Mouse (Mus musculus) liver, embryonic 15.5 days (tissue): ENCODE measurements at regions not wholly inside any gene's neighbourhood (a gene's known extent, or its start where the extent isn't known, plus 50 kb on each side); places are given as distances from the start of the nearest gene placed in this dataset.

Experiments
- ATAC-seq: fragments of 200-750 bp; cut with Nextera tagmentation; 2 replicates; pipeline ENCODE4 v1.8.0; 2017; ENCODE audit warnings: moderate number of reproducible peaks, mild to moderate bottlenecking, moderate library complexity; ENCODE audit not compliant: insufficient read depth
- H3K27ac ChIP-seq: fragments of 300-500 bp; sonication (generic); replicated peaks from 2 replicates; pipeline ENCODE4 v1.5.1; 2015; ENCODE audit warnings: mild to moderate bottlenecking, inconsistent platforms
- H3K27me3 ChIP-seq: fragments of 300-500 bp; sonication (generic); 2 replicates; pipeline ENCODE4 v1.6.1; 2015; ENCODE audit warnings: mild to moderate bottlenecking, inconsistent platforms
- H3K36me3 ChIP-seq: fragments of 300-500 bp; sonication (generic); replicated peaks from 2 replicates; pipeline ENCODE4 v1.6.1; 2015; ENCODE audit warnings: moderate library complexity, mild to moderate bottlenecking, inconsistent platforms
- H3K4me1 ChIP-seq: fragments of 300-500 bp; sonication (generic); replicated peaks from 2 replicates; pipeline ENCODE4 v1.6.1; 2015; ENCODE audit warnings: inconsistent platforms
- H3K4me2 ChIP-seq: fragments of 300-500 bp; sonication (generic); 2 replicates; pipeline ENCODE4 v1.6.1; 2015; ENCODE audit warnings: moderate library complexity, mild to moderate bottlenecking, inconsistent platforms
- H3K4me3 ChIP-seq: fragments of 300-500 bp; sonication (generic); replicated peaks from 2 replicates; pipeline ENCODE4 v1.5.1; 2015; ENCODE audit warnings: mild to moderate bottlenecking, inconsistent platforms
- H3K9ac ChIP-seq: fragments of 300-500 bp; sonication (generic); 2 replicates; pipeline ENCODE4 v1.6.1; 2015; ENCODE audit warnings: moderate library complexity, mild to moderate bottlenecking, inconsistent platforms
- H3K9me3 ChIP-seq: fragments of 300-500 bp; sonication (generic); replicated peaks from 2 replicates; pipeline ENCODE4 v1.6.1; 2016; ENCODE audit warnings: inconsistent platforms
- WGBS: fragments of 180-500 bp; shearing (Covaris S2); methylation state at CpG from one replicate; pipeline ENCODE4 v1.1.7; 2015; ENCODE audit warnings: mixed read lengths; ENCODE audit not compliant: insufficient replicate concordance; 5-methylcytosine and 5-hydroxymethylcytosine counted together

DNA sequence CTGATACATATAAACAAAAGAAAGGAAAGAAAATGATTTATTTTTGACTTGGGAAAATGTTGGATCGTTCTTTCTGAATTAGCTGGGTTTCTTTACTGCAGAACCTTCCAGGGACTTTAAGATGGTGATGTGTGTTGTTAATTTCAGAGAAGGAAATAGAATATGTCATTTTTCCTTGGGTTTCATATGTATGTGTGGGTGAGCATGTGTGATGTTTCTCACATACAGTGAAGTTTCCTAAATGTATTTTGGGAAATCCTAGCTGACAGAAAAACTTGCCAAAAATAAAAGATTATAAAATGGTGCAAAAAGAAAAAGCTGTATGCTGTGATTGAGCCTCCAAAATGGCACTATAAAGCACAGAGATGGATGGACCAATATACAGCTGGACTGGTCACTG, 319.2 kb downstream of the Lmx1a start:
- H3K27ac ChIP-seq = no peak overlapping the region
- no peak for ATAC-seq
- no peaks in the 10 kb centered on the region for H3K27me3 ChIP-seq
- H3K4me2 ChIP-seq = no peak overlapping the region
- H3K4me3 ChIP-seq = no peak overlapping the region
- H3K9ac ChIP-seq = no peak overlapping the region
- H3K4me1 ChIP-seq = no peaks in the 10 kb centered on the region
- 61% methylated on average over 1 of the region's 1 CpGs for WGBS
- no peaks in the 10 kb centered on the region for H3K36me3 ChIP-seq
- no peaks in the 10 kb centered on the region for H3K9me3 ChIP-seq

DNA sequence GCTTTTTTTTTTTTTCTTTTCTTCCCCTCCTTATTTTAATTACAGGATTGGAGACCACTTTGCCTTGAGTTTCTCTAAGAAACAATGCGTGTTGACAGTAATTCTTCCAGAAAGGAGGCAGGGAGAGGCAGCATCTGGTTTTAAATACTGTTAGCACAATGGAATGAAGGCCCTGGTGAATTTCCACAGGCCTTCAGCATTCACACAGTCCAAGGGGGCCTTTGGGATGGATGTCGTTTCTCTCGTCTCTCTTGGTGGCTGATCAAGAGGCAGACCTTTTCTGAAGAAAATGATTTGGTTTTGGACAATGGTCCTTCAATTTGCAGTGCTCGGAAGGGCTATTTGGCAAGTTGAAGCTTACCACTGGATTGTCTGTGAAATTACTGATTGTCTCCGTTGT, 321.4 kb downstream of the Lmx1a start:
- Histone ChIP-seq H3K27me3 (no peaks in the 10 kb centered on the region), H3K4me1 (no peaks in the 10 kb centered on the region), H3K9me3 (no peaks in the 10 kb centered on the region), H3K36me3 (no peaks in the 10 kb centered on the region), H3K27ac (no peak overlapping the region), H3K9ac (no peak overlapping the region), H3K4me3 (no peak overlapping the region), H3K4me2 (no peak overlapping the region)
- ATAC-seq = no peak
- 61% methylated on average over 5 of the region's 5 CpGs for WGBS

DNA sequence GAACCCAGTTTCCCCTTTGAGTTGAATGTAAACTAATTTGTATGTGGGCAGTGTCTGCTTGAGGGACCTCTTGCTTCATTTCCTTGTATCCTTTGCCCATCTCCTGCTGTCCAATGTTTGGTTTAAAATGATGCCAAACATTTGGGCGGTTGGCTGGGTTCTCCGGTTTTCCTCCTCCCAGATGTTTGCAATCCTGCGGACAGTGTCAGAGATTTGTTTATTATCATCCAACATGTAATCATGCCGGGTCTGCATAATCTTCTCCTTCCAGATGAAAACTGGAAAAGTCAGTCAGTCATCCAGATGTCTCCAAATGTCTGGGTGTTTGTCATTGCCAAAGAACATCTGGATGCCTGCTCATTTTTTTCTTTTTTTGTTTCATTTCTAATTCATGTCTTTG, 323.0 kb downstream of the Lmx1a start:
- no peaks in the 10 kb centered on the region for H3K9me3 ChIP-seq
- no peak overlapping the region for H3K27ac ChIP-seq
- no peaks in the 10 kb centered on the region for H3K36me3 ChIP-seq
- WGBS = 70% methylated on average over 4 of the region's 4 CpGs
- ATAC-seq = no peak
- no peak overlapping the region for H3K4me3 ChIP-seq
- H3K4me1 ChIP-seq = no peaks in the 10 kb centered on the region
- no peaks in the 10 kb centered on the region for H3K27me3 ChIP-seq
- no peak overlapping the region for H3K9ac ChIP-seq
- H3K4me2 ChIP-seq = no peak overlapping the region

DNA sequence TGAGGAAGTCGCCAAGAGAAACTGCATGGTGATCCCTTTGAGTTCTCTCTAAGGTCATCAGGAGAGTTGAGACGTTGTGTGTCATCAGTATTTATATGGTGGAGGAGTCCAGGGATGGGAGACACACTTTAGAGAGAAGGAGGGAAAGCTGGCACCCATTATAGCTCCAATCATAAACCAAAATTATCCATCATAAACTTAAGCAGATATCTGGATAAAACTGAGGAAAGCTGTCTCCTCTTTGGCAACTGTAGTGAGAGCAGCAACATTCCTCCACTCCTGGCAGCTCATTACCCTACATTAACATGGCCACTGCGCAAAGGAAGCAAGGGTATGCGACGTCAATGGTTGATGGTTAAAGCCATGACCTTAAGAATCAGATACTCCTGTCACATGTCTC, 323.6 kb downstream of the Lmx1a start:
- no peak overlapping the region for H3K4me2 ChIP-seq
- 55% methylated on average over 5 of the region's 5 CpGs for WGBS

DNA sequence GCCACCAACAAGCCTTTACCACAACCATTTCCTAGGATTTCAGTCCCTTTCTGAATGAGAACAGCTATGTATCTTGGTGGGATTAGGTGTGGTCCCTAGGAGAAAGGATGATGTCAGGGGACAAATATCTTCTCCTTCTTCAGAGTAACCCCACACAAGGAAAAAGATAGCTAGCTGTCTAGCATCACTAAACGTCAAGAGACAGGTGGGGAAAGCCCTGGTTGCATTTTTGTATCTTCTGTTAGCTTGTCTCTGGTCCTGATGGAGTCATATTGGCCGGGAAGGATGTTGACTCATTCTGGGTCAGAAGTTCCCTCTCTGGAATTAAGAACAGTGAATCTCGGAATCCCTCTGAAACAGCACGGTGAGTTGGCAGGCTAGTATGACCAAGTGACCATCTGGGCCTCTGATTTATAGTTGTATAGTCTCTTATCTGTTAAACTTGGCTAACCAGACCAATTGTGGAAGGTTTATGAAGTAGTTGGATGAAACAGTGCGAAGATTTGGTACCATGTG, 327.4 kb downstream of the Lmx1a start:
- no peak overlapping the region for H3K9ac ChIP-seq
- no peak overlapping the region for H3K4me2 ChIP-seq
- no peak for ATAC-seq
- 55% methylated on average over 5 of the region's 5 CpGs for WGBS
- no peaks in the 10 kb centered on the region for H3K4me1 ChIP-seq
- no peak overlapping the region for H3K27ac ChIP-seq
- H3K4me3 ChIP-seq = no peak overlapping the region
- no peaks in the 10 kb centered on the region for H3K9me3 ChIP-seq
- no peaks in the 10 kb centered on the region for H3K36me3 ChIP-seq
- H3K27me3 ChIP-seq = no peaks in the 10 kb centered on the region

More for the DNA sequence above, 323.6 kb downstream of the Lmx1a start:
- Histone ChIP-seq H3K9ac (no peak overlapping the region), H3K4me1 (no peaks in the 10 kb centered on the region), H3K27ac (no peak overlapping the region), H3K36me3 (no peaks in the 10 kb centered on the region), H3K27me3 (no peaks in the 10 kb centered on the region), H3K4me3 (no peak overlapping the region), H3K9me3 (no peaks in the 10 kb centered on the region)
- no peak for ATAC-seq

DNA sequence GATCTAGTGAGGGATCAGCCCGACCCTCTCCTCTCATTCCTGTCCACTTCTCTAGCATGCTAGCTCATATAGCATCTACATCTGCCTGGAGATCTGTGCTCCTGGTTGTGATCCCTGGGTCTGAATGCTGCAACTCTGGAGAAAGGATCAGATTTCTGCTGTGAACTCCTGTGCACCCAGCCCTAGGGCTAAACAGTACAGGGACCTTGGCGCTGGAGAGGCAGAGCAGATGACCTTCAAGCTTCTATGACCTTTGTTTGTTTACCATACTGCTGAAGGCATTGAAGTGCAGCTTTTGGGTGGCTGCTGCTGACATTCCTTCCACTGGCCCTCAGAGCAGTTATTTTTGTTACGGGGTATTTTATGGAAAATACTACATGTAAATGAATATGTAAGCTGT, 337.4 kb downstream of the Lmx1a start:
- Histone ChIP-seq H3K9ac (no peak overlapping the region), H3K27ac (no peak overlapping the region), H3K27me3 (no peaks in the 10 kb centered on the region), H3K4me3 (no peak overlapping the region), H3K4me1 (no peaks in the 10 kb centered on the region), H3K9me3 (no peaks in the 10 kb centered on the region), H3K4me2 (no peak overlapping the region), H3K36me3 (no peaks in the 10 kb centered on the region)
- WGBS = 57% methylated on average over 3 of the region's 3 CpGs
- 0 out of 2 replicates have a peak, but pooled peaks have one; percentile 28 for ATAC-seq

DNA sequence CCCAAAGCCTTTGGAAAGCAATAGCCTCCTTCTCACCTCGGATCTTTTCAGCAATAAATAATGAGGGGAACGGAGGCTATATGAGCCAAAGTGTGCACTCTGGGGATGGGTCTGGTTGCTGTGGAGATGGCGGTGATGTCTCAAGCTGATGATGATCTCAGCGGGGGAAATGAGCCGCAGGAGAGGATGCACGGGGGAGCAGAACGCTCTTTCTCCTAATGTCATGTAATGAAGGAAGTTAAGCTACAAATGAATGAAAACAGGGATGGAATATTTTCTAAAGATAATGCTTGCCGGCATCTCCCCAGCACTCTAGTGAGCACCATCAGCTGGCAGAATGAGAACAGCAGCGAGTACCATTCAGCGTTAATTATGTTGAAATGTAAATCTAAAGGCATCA, 355.7 kb downstream of the Lmx1a start:
- 65% methylated on average over 10 of the region's 10 CpGs for WGBS
- no peak overlapping the region for H3K9ac ChIP-seq
- no peaks in the 10 kb centered on the region for H3K36me3 ChIP-seq
- H3K4me1 ChIP-seq = no peaks in the 10 kb centered on the region
- H3K9me3 ChIP-seq = no peaks in the 10 kb centered on the region
- H3K4me2 ChIP-seq = no peak overlapping the region
- no peaks in the 10 kb centered on the region for H3K27me3 ChIP-seq
- H3K4me3 ChIP-seq = no peak overlapping the region
- no peak overlapping the region for H3K27ac ChIP-seq
- ATAC-seq = no peak

DNA sequence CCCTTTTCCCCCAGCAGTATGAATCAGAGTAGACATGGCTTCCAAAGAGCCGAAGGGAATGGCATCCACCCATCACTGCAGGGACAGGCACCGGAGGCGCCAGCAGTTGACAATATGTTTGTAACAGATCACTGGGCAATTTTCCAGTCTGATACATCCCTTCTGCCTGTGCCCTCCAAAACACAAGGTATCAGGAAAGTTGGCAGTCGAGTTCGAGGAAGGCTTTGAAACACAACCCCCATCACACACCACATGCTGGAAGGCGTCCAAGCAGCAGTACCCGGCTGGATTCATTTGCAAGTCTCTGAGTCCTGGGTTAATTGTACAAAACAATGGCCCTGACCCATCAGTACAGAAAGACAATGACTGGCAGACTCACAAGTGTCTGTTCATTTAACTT, 357.3 kb downstream of the Lmx1a start:
- Histone ChIP-seq H3K27me3 (no peaks in the 10 kb centered on the region), H3K9ac (no peak overlapping the region), H3K9me3 (no peaks in the 10 kb centered on the region), H3K4me2 (no peak overlapping the region), H3K27ac (no peak overlapping the region), H3K4me1 (no peaks in the 10 kb centered on the region), H3K4me3 (no peak overlapping the region), H3K36me3 (no peaks in the 10 kb centered on the region)
- 62% methylated on average over 7 of the region's 7 CpGs for WGBS
- no peak for ATAC-seq

DNA sequence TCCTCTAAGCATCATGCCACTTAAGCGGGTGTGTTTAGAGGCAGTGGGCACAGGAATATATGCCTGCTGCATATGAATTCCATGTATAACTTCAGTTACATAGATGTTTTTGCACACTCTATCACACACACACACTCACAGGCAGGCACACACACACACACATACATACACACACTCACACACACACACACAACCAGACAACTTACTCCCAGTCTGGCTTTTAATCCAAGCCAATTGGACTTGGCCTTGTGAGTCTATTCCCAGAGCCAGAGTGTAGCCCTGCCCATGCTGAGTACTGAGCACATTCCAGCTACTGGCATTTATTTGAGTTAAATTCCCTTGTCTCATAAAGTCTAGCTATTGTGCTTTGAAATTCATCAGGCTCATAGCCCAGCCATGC, 357.7 kb downstream of the Lmx1a start:
- Histone ChIP-seq H3K4me2 (no peak overlapping the region), H3K9ac (no peak overlapping the region), H3K27me3 (no peaks in the 10 kb centered on the region), H3K4me3 (no peak overlapping the region), H3K9me3 (no peaks in the 10 kb centered on the region), H3K27ac (no peak overlapping the region), H3K4me1 (no peaks in the 10 kb centered on the region), H3K36me3 (no peaks in the 10 kb centered on the region)
- no peak for ATAC-seq
- WGBS = 56% methylated on average over 1 of the region's 1 CpGs

DNA sequence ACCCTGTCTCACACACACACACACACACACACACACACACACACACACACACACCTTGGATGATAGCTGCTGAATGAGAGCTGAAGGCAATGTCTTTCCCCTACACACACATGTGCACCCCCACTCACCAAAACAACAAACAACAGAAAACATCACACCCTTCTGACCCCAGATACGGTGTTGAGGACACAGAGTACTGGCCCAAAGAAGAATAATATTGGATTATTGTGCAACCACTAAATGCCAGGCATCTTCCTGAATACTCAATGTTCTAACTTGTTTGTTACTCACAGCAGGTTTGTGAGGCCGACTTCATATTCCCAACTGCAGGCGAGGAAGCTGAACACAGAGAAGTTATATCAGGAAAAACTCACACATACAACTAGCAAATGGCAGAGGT, 360.9 kb downstream of the Lmx1a start:
- no peak overlapping the region for H3K27ac ChIP-seq
- no peaks in the 10 kb centered on the region for H3K27me3 ChIP-seq
- 50% methylated on average over 3 of the region's 3 CpGs for WGBS
- H3K4me3 ChIP-seq = no peak overlapping the region
- H3K9me3 ChIP-seq = no peaks in the 10 kb centered on the region
- H3K4me1 ChIP-seq = no peaks in the 10 kb centered on the region
- H3K4me2 ChIP-seq = no peak overlapping the region
- ATAC-seq = no peak
- H3K9ac ChIP-seq = no peak overlapping the region
- H3K36me3 ChIP-seq = no peaks in the 10 kb centered on the region

DNA sequence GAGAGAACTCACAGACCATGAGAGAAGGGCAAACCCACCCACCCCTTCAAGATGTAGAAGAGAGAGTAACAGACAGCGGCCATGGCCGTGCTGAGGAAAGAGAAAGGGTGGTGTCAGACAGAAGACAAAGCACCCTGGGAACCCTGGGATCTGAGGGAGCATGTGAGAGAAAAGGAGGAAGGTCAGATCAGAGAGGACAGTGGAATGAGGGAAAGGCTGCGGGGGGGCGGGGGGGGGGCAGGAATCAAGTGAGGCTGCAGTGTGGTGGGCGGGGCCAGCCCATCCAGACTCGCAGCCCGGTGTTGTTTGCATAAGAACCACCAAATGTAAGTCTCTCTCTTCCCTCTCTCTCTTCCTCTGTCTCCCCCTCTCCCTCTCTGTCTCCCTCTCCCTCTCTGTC, 367.4 kb downstream of the Lmx1a start:
- no peak overlapping the region for H3K27ac ChIP-seq
- H3K4me1 ChIP-seq = no peaks in the 10 kb centered on the region
- no peak overlapping the region for H3K4me2 ChIP-seq
- no peaks in the 10 kb centered on the region for H3K27me3 ChIP-seq
- H3K4me3 ChIP-seq = no peak overlapping the region
- no peak overlapping the region for H3K9ac ChIP-seq
- WGBS = 19% methylated on average over 6 of the region's 7 CpGs
- no peak for ATAC-seq
- no peaks in the 10 kb centered on the region for H3K36me3 ChIP-seq
- no peaks in the 10 kb centered on the region for H3K9me3 ChIP-seq

DNA sequence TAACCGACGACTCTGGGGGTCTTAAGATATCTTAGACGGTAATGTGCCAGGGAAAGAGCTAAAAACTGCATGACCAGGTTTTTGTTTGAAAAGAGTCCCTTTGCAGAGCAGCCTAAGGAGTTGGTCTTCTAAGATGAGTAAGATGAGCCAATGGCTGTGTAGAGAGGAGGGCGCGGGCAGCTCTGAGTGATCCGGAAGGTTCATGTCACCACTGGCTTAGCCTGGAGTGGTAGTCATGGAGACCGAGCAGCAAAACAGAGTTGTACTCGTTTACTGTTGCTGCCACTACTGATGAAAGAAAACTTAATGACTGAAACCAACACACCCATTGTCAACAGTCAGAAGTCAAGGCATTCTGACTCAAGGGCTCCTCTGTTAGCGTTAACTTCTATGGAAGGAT, 368.4 kb downstream of the Lmx1a start:
- WGBS = 70% methylated on average over 9 of the region's 9 CpGs
- H3K27ac ChIP-seq = no peak overlapping the region
- no peak for ATAC-seq
- no peak overlapping the region for H3K4me3 ChIP-seq
- no peaks in the 10 kb centered on the region for H3K4me1 ChIP-seq
- H3K27me3 ChIP-seq = no peaks in the 10 kb centered on the region
- no peak overlapping the region for H3K4me2 ChIP-seq
- H3K36me3 ChIP-seq = no peaks in the 10 kb centered on the region
- H3K9ac ChIP-seq = no peak overlapping the region
- H3K9me3 ChIP-seq = no peaks in the 10 kb centered on the region
